Mouse (Mus musculus): ENCODE results near the gene Chaf1a. TPM values are rescaled to one million over a fixed set of nuclear protein-coding genes. Genes with fewer than 3 reads are reported as not detected.

The Chaf1a gene
- polyA plus RNA-seq, 1 experiment from 2014 or later, result 25.0 TPM

DNA sequence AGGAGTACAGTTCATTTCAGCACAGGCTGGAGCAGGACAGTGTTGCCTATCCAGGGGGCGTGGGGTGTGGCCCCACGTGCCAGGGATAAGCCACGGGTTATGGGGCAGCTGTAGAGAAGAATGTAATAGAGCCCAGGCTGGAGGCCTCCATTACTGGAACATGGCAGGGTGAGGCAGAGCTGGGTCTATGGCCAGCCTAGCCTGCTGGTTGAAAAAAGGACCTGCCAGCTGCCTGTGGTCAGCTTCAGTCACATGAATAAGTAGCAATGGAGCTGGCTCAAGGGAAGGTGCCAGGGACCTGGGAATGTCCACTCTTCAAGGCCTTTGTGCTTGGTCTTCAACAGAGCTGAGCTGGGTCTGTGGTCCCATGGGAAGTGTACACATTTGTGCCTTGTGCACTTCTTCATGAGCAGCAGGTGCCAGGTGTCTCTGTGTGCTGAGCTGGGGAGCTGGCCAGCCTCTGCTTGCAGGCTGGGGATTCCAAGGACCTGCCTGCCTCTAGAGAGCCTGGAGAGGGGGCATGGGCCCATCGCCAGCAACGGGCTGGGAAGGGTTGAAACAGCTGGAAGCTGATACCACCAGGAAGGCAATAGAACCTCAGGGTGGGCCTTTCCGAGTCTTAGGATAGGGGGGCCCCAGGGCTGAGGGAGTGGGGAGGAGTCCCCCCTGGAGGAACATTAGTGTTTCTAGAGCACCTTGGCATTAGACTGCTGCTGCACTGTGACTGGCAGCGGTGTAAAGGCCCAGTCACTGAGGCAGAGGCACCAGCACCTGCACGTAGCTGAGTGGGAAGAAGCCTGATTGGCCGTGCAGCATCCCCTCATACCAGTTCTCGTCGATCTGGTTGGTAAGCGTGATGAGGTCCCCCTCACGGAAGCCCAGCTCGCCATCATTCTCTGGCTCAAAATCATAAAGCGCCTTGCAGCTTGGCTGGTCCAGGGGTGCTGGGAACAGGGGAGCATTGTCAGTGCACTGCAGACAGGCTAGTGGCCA is 23.1 kb upstream of the Chaf1a start:
- peaks cover 34% of the 10 kb centered on the region for H3K36me3 ChIP-seq (ENCODE audit: control insufficient read depth, insufficient read depth, low read length)
- H3K9me3 ChIP-seq (ENCODE audit: control insufficient read depth, low read length), result no peaks in the 10 kb centered on the region
- no peak overlapping the region for H3K9ac ChIP-seq (ENCODE audit: low read length)
- no peak overlapping the region for H3K4me3 ChIP-seq (ENCODE audit: low read depth, low read length)
- H3K4me1 ChIP-seq (ENCODE audit: control insufficient read depth, insufficient read depth, low read length), result no peaks in the 10 kb centered on the region
- no peaks in the 10 kb centered on the region for H3K27me3 ChIP-seq (ENCODE audit: control insufficient read depth, insufficient read depth, low read length)
- H3K4me2 ChIP-seq (ENCODE audit: low read depth), result no peak overlapping the region
- ATAC-seq (ENCODE audit: insufficient read depth, low FRiP score, low TSS enrichment), result no peak
- 87% methylated on average over 15 of the region's 15 CpGs for WGBS
- no peak overlapping the region for H3K27ac ChIP-seq (ENCODE audit: low read depth, low read length)
- no peak for DNase-seq (ENCODE audit: low spot score)

DNA sequence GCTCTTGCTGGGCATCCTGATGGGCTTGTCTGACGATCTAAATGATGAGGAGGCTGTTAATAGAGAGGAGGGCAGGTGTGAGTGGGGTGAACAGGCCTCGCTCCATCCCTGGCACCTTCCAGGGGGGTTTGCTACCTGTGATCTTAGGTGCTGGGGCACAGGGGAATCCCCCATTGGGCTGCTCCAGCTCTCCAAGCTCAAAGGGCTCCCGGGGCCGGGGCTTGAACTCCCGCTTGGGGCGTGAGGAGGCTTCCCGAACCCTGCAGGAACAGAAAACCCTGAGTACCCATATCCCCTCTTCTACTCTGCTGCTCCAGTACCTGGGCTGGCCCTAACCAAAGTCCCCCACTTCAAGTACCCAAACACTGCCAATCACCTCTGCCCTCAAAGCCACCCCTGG is 22.4 kb upstream of the Chaf1a start:
- ATAC-seq (ENCODE audit: insufficient read depth, low FRiP score, low TSS enrichment) (no peak), DNase-seq (ENCODE audit: low spot score) (no peak)
- no peak overlapping the region for H3K4me3 ChIP-seq (ENCODE audit: low read depth, low read length)
- no peak overlapping the region for H3K4me2 ChIP-seq (ENCODE audit: low read depth)
- 81% methylated on average over 7 of the region's 7 CpGs for WGBS
- H3K4me1 ChIP-seq (ENCODE audit: control insufficient read depth, insufficient read depth, low read length), result peaks cover 5% of the 10 kb centered on the region; the same call in 1 of the 2 replicates
- no peak overlapping the region for H3K27ac ChIP-seq (ENCODE audit: low read depth, low read length)
- H3K9ac ChIP-seq (ENCODE audit: low read length), result no peak overlapping the region
- peaks cover 34% of the 10 kb centered on the region for H3K36me3 ChIP-seq (ENCODE audit: control insufficient read depth, insufficient read depth, low read length)
- H3K9me3 ChIP-seq (ENCODE audit: control insufficient read depth, low read length), result no peaks in the 10 kb centered on the region
- no peaks in the 10 kb centered on the region for H3K27me3 ChIP-seq (ENCODE audit: control insufficient read depth, insufficient read depth, low read length)

DNA sequence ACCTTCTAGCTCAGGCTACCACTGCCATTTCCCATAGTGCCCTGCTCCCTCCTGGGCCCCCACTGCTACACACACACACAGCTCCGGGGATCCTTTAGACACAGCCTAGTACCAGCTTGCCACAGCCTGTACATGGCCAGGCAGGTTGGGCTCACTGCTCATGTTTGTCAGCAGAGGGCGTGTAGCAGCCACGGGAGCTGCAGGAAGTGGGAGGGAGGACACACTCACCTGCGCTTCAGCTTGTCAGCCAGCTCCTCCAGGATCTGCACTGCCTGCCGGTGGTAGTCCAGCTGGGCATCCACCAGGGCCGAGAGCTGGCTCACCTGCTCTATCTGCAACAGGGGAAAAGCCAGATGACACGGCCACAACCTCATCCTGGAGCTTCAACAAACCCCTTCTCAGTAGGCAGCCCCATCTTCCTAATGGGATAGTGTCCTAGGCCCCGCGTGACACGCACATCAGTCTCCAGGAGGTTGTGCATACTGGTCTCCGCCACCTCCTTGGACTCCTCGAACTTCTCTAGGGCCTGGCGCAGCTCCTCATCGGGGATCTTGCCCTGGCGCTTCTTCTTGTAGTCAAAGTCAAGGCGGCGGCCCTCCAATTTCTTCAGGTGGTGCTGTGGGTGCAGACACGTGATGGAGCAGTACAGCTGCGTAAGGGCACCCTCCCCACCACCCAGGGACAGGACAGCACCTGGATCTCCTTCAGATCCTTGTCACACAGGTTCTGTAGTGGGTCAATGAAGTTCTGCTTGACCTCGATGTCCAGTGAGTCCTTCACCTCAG is 21.7 kb upstream of the Chaf1a start:
- Histone ChIP-seq H3K27me3 (ENCODE audit: control insufficient read depth, insufficient read depth, low read length) (no peaks in the 10 kb centered on the region), H3K9me3 (ENCODE audit: control insufficient read depth, low read length) (no peaks in the 10 kb centered on the region), H3K4me3 (ENCODE audit: low read depth, low read length) (no peak overlapping the region; the same call in 1 of the 2 replicates), H3K9ac (ENCODE audit: low read length) (no peak overlapping the region), H3K36me3 (ENCODE audit: control insufficient read depth, insufficient read depth, low read length) (peaks cover 29% of the 10 kb centered on the region), H3K4me2 (ENCODE audit: low read depth) (no peak overlapping the region), H3K4me1 (ENCODE audit: control insufficient read depth, insufficient read depth, low read length) (peaks cover 6% of the 10 kb centered on the region; the same call in 1 of the 2 replicates), H3K27ac (ENCODE audit: low read depth, low read length) (no peak overlapping the region)
- ATAC-seq (ENCODE audit: insufficient read depth, low FRiP score, low TSS enrichment) (no peak), DNase-seq (ENCODE audit: low spot score) (no peak)
- WGBS, result 83% methylated on average over 20 of the region's 20 CpGs

DNA sequence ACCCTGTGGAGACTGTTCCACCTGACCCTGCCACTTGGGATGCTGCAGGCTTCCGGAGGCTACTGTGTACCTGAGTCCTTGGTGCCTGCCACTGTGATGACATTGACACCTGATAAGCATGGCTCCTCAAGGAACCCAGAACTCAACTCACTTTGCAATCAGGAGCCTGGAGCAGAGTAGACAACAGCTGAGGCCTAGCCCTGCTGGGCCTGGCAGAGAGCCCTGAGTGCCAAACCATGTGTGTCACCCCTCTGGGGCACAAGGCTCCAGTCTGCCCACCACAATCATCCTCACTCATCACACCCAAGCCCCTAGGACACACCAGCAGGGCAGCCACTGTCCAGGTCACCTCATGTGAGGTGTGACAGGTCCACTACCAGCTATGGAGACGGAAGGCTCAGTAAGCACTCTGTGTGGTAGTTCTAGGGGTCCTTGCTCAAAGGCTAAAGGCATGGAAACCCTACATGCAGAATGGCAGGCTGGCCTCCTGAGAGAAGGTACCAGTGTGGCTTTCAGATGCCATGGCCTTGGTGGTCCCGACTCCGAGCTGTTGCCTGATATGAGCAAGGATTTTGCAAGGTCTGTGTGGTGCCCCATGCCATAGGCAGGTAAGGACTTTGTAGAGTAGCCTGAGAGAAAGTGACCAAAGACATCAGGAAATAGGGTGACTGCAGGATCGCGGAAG is 19.7 kb upstream of the Chaf1a start:
- ATAC-seq (ENCODE audit: insufficient read depth, low FRiP score, low TSS enrichment) (no peak), DNase-seq (ENCODE audit: low spot score) (no peak)
- Histone ChIP-seq H3K4me1 (ENCODE audit: control insufficient read depth, insufficient read depth, low read length) (peaks cover 6% of the 10 kb centered on the region; the same call in 1 of the 2 replicates), H3K27ac (ENCODE audit: low read depth, low read length) (peak overlapping the region; percentile 34; the same call in 1 of the 2 replicates), H3K4me2 (ENCODE audit: low read depth) (no peak overlapping the region), H3K4me3 (ENCODE audit: low read depth, low read length) (no peak overlapping the region), H3K9ac (ENCODE audit: low read length) (no peak overlapping the region), H3K27me3 (ENCODE audit: control insufficient read depth, insufficient read depth, low read length) (no peaks in the 10 kb centered on the region), H3K9me3 (ENCODE audit: control insufficient read depth, low read length) (no peaks in the 10 kb centered on the region), H3K36me3 (ENCODE audit: control insufficient read depth, insufficient read depth, low read length) (peaks cover 26% of the 10 kb centered on the region)
- WGBS, result 93% methylated on average over 6 of the region's 6 CpGs

GRCm38 (mm10) chr17:56021161-56021910 is 18.9 kb upstream of the Chaf1a start:
- Histone ChIP-seq H3K9me3 (ENCODE audit: control insufficient read depth, low read length) (no peaks in the 10 kb centered on the region), H3K4me1 (ENCODE audit: control insufficient read depth, insufficient read depth, low read length) (peaks cover 6% of the 10 kb centered on the region; the same call in 1 of the 2 replicates), H3K36me3 (ENCODE audit: control insufficient read depth, insufficient read depth, low read length) (peaks cover 19% of the 10 kb centered on the region), H3K4me3 (ENCODE audit: low read depth, low read length) (no peak overlapping the region), H3K27me3 (ENCODE audit: control insufficient read depth, insufficient read depth, low read length) (no peaks in the 10 kb centered on the region), H3K9ac (ENCODE audit: low read length) (no peak overlapping the region), H3K4me2 (ENCODE audit: low read depth) (no peak overlapping the region), H3K27ac (ENCODE audit: low read depth, low read length) (peak overlapping the region; percentile 34; the same call in 1 of the 2 replicates)
- DNase-seq (ENCODE audit: low spot score) (no peak), ATAC-seq (ENCODE audit: insufficient read depth, low FRiP score, low TSS enrichment) (no peak)
- WGBS, result 87% methylated on average over 4 of the region's 4 CpGs

- no peaks in the 10 kb centered on the region for H3K27me3 ChIP-seq (ENCODE audit: control insufficient read depth, insufficient read depth, low read length)
- no peaks in the 10 kb centered on the region for H3K9me3 ChIP-seq (ENCODE audit: control insufficient read depth, low read length)
- H3K4me2 ChIP-seq (ENCODE audit: low read depth), result no peak overlapping the region
- ATAC-seq (ENCODE audit: insufficient read depth, low FRiP score, low TSS enrichment) (0 out of 2 replicates have a peak, but pooled peaks have one; percentile 3), DNase-seq (ENCODE audit: low spot score) (no peak)
- peaks cover 12% of the 10 kb centered on the region for H3K36me3 ChIP-seq (ENCODE audit: control insufficient read depth, insufficient read depth, low read length)
- peaks cover 6% of the 10 kb centered on the region; the same call in 1 of the 2 replicates for H3K4me1 ChIP-seq (ENCODE audit: control insufficient read depth, insufficient read depth, low read length)
- WGBS, result 72% methylated on average over 2 of the region's 2 CpGs
- no peak overlapping the region for H3K27ac ChIP-seq (ENCODE audit: low read depth, low read length)
- H3K9ac ChIP-seq (ENCODE audit: low read length), result no peak overlapping the region
- H3K4me3 ChIP-seq (ENCODE audit: low read depth, low read length), result no peak overlapping the region
Observed at GRCm38 (mm10) chr17:56022131-56022988, 17.9 kb upstream of the Chaf1a start.

- 82% methylated on average over 4 of the region's 4 CpGs for WGBS
- Histone ChIP-seq H3K9me3 (ENCODE audit: control insufficient read depth, low read length) (no peaks in the 10 kb centered on the region), H3K36me3 (ENCODE audit: control insufficient read depth, insufficient read depth, low read length) (peaks cover 10% of the 10 kb centered on the region), H3K27ac (ENCODE audit: low read depth, low read length) (peak overlapping the region; percentile 3; the same call in 1 of the 2 replicates), H3K4me2 (ENCODE audit: low read depth) (no peak overlapping the region), H3K4me3 (ENCODE audit: low read depth, low read length) (no peak overlapping the region), H3K27me3 (ENCODE audit: control insufficient read depth, insufficient read depth, low read length) (no peaks in the 10 kb centered on the region), H3K9ac (ENCODE audit: low read length) (no peak overlapping the region), H3K4me1 (ENCODE audit: control insufficient read depth, insufficient read depth, low read length) (peaks cover 8% of the 10 kb centered on the region; the same call in 1 of the 2 replicates)
- ATAC-seq (ENCODE audit: insufficient read depth, low FRiP score, low TSS enrichment), result no peak
- DNase-seq (ENCODE audit: low spot score), result no peak
Observed at GRCm38 (mm10) chr17:56022989-56023290, 17.3 kb upstream of the Chaf1a start.
